8 mouse cellular contexts compared by ENCODE assay signal in genomic region chr16:13366802-13367465, GRCm38 (mm10).
DNase-seq lines count a peak whose midpoint lies in the region; ATAC-seq and TF ChIP-seq lines count a peak whose summit lies in the region.

No protein-coding gene starts in this region.

- 0 out of 2 replicates have a peak, but pooled peaks have one; percentile 26 for ATAC-seq in heart, embryonic 12.5 days (ENCODE audit: insufficient number of reproducible peaks, low FRiP score)

- no peak for TF ChIP-seq POLR2A in bone marrow macrophage, adult 2 months (IDR thresholded peaks at IDR 0.05; ENCODE audit: borderline replicate concordance, low read depth, low read length)
- no peak for TF ChIP-seq POLR2A in thymus, adult 2 months (IDR thresholded peaks at IDR 0.05; ENCODE audit: control insufficient read depth, extremely low read depth, insufficient read depth, low read length, poor library complexity)

- no peak overlapping the region for H3K4me2 ChIP-seq in heart, embryonic 12.5 days

- no peak overlapping the region for H3K9ac ChIP-seq in heart, embryonic 12.5 days

- TF ChIP-seq CTCF in bone marrow macrophage, adult 2 months (IDR thresholded peaks at IDR 0.05; ENCODE audit: low read depth, low read length), result no peak
- no peak for TF ChIP-seq CTCF in thymus, adult 2 months (IDR thresholded peaks at IDR 0.05; ENCODE audit: borderline replicate concordance, control insufficient read depth, extremely low read depth, insufficient read depth, low read length, poor library complexity)

- 0 out of 2 replicates have a peak, but pooled peaks cover 3% of the 10 kb centered on the region for H3K36me3 ChIP-seq in heart, embryonic 10.5 days
- H3K36me3 ChIP-seq in heart, embryonic 12.5 days, result peaks cover 3% of the 10 kb centered on the region; the same call in 1 of the 2 replicates
- no peaks in the 10 kb centered on the region for H3K36me3 ChIP-seq in thymus, adult 2 months (ENCODE audit: control insufficient read depth, insufficient read depth, low read length)

- H3K27ac ChIP-seq in heart, embryonic 10.5 days, result peak overlapping the region; percentile 24; the same call in 1 of the 2 replicates
- H3K27ac ChIP-seq in bone marrow macrophage, adult 2 months (ENCODE audit: insufficient read depth, low read depth, low read length), result peak overlapping the region; percentile 38
- H3K27ac ChIP-seq in heart, embryonic 12.5 days (ENCODE audit: poor library complexity, severe bottlenecking), result peak overlapping the region; percentile 62
- H3K27ac ChIP-seq in thymus, adult 2 months (ENCODE audit: control insufficient read depth, insufficient read depth, low read length), result no peak overlapping the region

- peaks cover 56% of the 10 kb centered on the region for H3K4me1 ChIP-seq in heart, embryonic 10.5 days
- H3K4me1 ChIP-seq in bone marrow macrophage, adult 2 months (ENCODE audit: control insufficient read depth, insufficient read depth, low read length), result peaks cover 30% of the 10 kb centered on the region
- H3K4me1 ChIP-seq in heart, embryonic 12.5 days (replicated peaks), result peaks cover 40% of the 10 kb centered on the region
- H3K4me1 ChIP-seq in thymus, adult 2 months (replicated peaks; ENCODE audit: control insufficient read depth, insufficient read depth, low read length), result 0 out of 2 replicates have a peak, but pooled peaks cover 2% of the 10 kb centered on the region

- no peaks in the 10 kb centered on the region for H3K9me3 ChIP-seq in heart, embryonic 10.5 days
- no peaks in the 10 kb centered on the region for H3K9me3 ChIP-seq in heart, embryonic 12.5 days (replicated peaks)

- no peak overlapping the region for H3K4me3 ChIP-seq in heart, embryonic 10.5 days
- no peak overlapping the region for H3K4me3 ChIP-seq in bone marrow macrophage, adult 2 months (ENCODE audit: insufficient read depth, low read length)
- no peak overlapping the region for H3K4me3 ChIP-seq in heart, embryonic 12.5 days
- H3K4me3 ChIP-seq in thymus, adult 2 months (ENCODE audit: control insufficient read depth, insufficient read depth, low read length), result no peak overlapping the region

- DNase-seq in heart, embryonic 10.5 days (ENCODE audit: low spot score), result no peak
- DNase-seq in heart, postnatal 4 days, result no peak
- peak; percentile 55 to 75 for DNase-seq in left cerebral cortex, postnatal 14 days (ENCODE audit: low spot score in 2 of 2)
- peak; percentile 55 to 75 for DNase-seq in right cerebral cortex, postnatal 36 days (ENCODE audit: low spot score in 2 of 2)
- no peak for DNase-seq in cerebellum, postnatal 10 days
- DNase-seq in thymus, adult 2 months, result no peak

- intact Hi-C loops in left cerebral cortex, postnatal 14 days (cut with DNase I), result no loop called here

- H3K27me3 ChIP-seq in heart, embryonic 10.5 days (ENCODE audit: insufficient read depth, poor library complexity, severe bottlenecking), result no peaks in the 10 kb centered on the region
- H3K27me3 ChIP-seq in heart, embryonic 12.5 days (replicated peaks), result no peaks in the 10 kb centered on the region
- H3K27me3 ChIP-seq in thymus, adult 2 months (ENCODE audit: control insufficient read depth, insufficient read depth, low read length), result no peaks in the 10 kb centered on the region

- 27% methylated on average over 4 of the region's 4 CpGs for WGBS in heart, embryonic 10.5 days
- WGBS in heart, embryonic 12.5 days, result 15% methylated on average over 4 of the region's 4 CpGs
- WGBS in thymus, adult 2 months, result 67% methylated on average over 4 of the region's 4 CpGs

Comparison
In these comparisons a context has a peak if more than half of its experiments do, and no peak if none do; other contexts are left out.
1. DNase-seq: peak in left cerebral cortex, postnatal 14 days (2 of 2) and right cerebral cortex, postnatal 36 days (2 of 2); none in heart, embryonic 10.5 days (single experiment), heart, postnatal 4 days (single experiment), cerebellum, postnatal 10 days (0 of 2) and thymus, adult 2 months (single experiment).